Mouse (Mus musculus): Measurements from ENCODE around the gene Cerk. TPM values are rescaled to one million over a fixed set of nuclear protein-coding genes. Genes with fewer than 3 reads are reported as not detected.
"Not testable (repeated sequence)": the region's sequence is repeated elsewhere in the genome, so short reads cannot be mapped to it uniquely, and the experiment has no call there.

The Cerk gene
- polyA plus RNA-seq, 1 experiment from 2014 or later: 22.6 TPM

DNA sequence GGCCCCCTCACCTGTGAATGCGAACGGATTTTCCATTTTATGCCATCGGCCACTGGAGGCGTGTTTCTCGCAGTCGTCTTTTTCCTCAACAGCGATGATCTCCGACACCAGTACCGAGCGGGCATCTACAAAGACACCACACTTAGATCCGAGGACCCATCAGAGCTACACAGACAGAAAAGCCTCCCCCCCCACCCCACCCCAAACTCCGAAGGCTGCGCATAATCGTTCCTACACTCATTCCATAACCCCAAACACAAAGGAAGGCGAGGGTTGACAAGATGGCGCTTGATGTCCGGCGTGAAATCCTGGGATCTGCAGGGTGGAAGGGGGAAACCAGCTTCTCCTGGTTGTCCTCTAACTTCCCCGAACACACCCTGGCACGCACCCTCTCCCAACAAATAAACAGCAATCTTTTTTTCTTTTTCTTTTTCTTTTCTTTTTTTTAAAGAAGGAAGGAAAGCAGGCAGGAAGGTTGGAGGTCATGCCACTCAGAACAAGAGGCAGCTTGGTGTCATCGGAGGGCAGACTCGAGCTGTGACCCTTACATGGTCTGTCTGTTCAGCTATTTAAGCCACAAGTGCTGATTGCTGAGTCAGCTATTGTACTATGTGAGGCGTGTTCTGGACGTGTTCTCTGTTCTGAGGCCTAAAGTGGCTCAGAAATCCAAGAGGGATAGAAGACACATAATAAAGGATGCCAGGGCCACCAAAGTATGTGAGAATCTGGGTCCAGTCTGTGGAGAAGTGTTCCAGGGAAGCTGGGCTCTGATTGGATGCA lies 19.9 kb downstream of the Cerk start:
- H3K36me3 ChIP-seq (ENCODE audit: control insufficient read depth, insufficient read depth, low read length): peaks cover 11% of the 10 kb centered on the region; the same call in 1 of the 2 replicates
- no peaks in the 10 kb centered on the region for H3K27me3 ChIP-seq (ENCODE audit: control insufficient read depth, insufficient read depth, low read depth, low read length)
- no peak overlapping the region for H3K27ac ChIP-seq (ENCODE audit: low read length)
- no peaks in the 10 kb centered on the region for H3K9me3 ChIP-seq (replicated peaks; ENCODE audit: control insufficient read depth, low read length, poor library complexity, severe bottlenecking)
- H3K4me1 ChIP-seq (ENCODE audit: control insufficient read depth, insufficient read depth, low read length): peaks cover 8% of the 10 kb centered on the region
- H3K9ac ChIP-seq (ENCODE audit: low read depth, low read length): no peak overlapping the region
- ATAC-seq: no peak
- no peak overlapping the region for H3K4me3 ChIP-seq (ENCODE audit: low read depth, low read length)
- WGBS: 89% methylated on average over 24 of the region's 24 CpGs
- H3K4me2 ChIP-seq (ENCODE audit: low read length): no peak overlapping the region

DNA sequence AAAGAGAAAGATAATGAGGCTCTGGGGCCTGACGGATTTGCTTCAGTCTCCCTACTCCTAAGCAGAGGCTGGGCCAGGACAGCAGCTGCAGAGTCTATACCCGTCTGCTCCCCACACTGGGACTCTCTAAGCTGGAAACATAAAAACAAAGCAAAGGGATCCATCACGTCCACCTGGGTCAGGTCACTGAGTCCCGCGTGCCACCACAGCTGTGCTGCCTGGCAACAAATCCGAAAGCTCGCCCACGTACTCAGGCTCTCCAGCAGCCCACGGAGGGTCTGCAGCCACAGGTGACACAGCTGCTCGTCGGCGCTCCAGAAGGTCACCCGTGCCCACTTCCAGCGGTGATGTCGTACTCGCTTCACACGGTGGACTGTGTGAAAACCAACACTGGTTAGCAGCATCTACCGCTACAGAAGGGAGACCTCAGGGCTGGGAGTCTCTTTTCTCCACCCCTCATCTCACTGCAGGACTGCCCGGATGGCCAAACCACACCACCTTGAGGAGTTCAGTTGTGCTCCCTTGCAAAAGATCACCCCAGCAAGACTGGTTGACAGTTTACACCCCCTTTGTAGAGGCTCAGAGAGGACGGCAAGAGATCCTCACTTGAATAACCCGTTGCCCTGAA lies 21.1 kb downstream of the Cerk start:
- Histone ChIP-seq H3K36me3 (ENCODE audit: control insufficient read depth, insufficient read depth, low read length) (peaks cover 11% of the 10 kb centered on the region; the same call in 1 of the 2 replicates), H3K27me3 (ENCODE audit: control insufficient read depth, insufficient read depth, low read depth, low read length) (no peaks in the 10 kb centered on the region), H3K4me2 (ENCODE audit: low read length) (no peak overlapping the region), H3K9ac (ENCODE audit: low read depth, low read length) (no peak overlapping the region), H3K27ac (ENCODE audit: low read length) (no peak overlapping the region), H3K4me3 (ENCODE audit: low read depth, low read length) (no peak overlapping the region), H3K9me3 (replicated peaks; ENCODE audit: control insufficient read depth, low read length, poor library complexity, severe bottlenecking) (no peaks in the 10 kb centered on the region), H3K4me1 (ENCODE audit: control insufficient read depth, insufficient read depth, low read length) (peaks cover 8% of the 10 kb centered on the region)
- 81% methylated on average over 21 of the region's 21 CpGs for WGBS
- ATAC-seq: no peak

DNA sequence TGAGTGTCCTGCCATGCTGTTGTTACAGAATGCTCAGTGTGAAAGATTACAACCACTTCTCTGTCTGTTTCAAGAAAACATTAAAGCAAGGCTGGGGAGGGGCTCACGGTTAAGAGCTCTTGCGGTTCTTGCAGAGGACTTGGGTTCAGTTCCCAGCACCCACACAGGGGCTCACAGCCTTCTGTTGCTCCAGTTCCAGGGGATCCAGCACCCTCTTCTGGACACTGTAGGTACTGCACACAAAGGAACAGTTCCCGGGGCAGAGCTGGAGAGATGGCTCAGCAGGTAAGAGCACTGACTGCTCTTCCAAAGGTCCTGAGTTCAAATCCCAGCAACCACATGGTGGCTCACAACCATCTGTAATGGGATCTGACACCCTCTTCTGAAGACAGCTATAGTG lies 24.1 kb downstream of the Cerk start:
- not testable (repeated sequence) for H3K4me1 ChIP-seq (ENCODE audit: control insufficient read depth, insufficient read depth, low read length); ATAC-seq; H3K4me3 ChIP-seq (ENCODE audit: low read depth, low read length); H3K9me3 ChIP-seq (replicated peaks; ENCODE audit: control insufficient read depth, low read length, poor library complexity, severe bottlenecking); H3K4me2 ChIP-seq (ENCODE audit: low read length); H3K27me3 ChIP-seq (ENCODE audit: control insufficient read depth, insufficient read depth, low read depth, low read length); H3K27ac ChIP-seq (ENCODE audit: low read length); H3K9ac ChIP-seq (ENCODE audit: low read depth, low read length)
- peaks cover 11% of the 10 kb centered on the region; the same call in 1 of the 2 replicates for H3K36me3 ChIP-seq (ENCODE audit: control insufficient read depth, insufficient read depth, low read length)
- 96% methylated on average over 3 of the region's 3 CpGs for WGBS

DNA sequence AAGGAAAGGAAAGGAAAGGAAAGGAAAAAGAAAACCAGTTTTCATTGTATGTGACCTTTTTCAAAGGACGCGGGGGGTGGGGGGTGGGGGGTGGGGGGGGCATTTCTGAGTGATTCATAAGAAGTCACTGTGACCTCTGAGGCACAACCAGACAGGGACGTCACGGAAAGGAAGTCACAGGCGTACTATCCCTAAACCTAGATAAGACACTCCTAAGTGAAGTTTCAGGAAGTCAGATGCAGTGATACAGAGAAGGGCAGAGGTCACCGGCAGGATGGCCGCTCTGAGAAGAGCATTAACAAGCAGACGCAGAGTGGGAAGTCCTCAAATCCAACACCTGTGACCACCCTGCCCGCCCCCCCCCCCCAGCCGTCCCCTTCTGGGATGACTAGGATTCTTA lies 25.0 kb downstream of the Cerk start:
- Histone ChIP-seq H3K9me3 (replicated peaks; ENCODE audit: control insufficient read depth, low read length, poor library complexity, severe bottlenecking) (no peaks in the 10 kb centered on the region), H3K36me3 (ENCODE audit: control insufficient read depth, insufficient read depth, low read length) (peaks cover 18% of the 10 kb centered on the region), H3K4me3 (ENCODE audit: low read depth, low read length) (no peak overlapping the region), H3K9ac (ENCODE audit: low read depth, low read length) (no peak overlapping the region), H3K27ac (ENCODE audit: low read length) (no peak overlapping the region), H3K27me3 (ENCODE audit: control insufficient read depth, insufficient read depth, low read depth, low read length) (no peaks in the 10 kb centered on the region), H3K4me2 (ENCODE audit: low read length) (no peak overlapping the region), H3K4me1 (ENCODE audit: control insufficient read depth, insufficient read depth, low read length) (no peaks in the 10 kb centered on the region)
- 88% methylated on average over 10 of the region's 10 CpGs for WGBS
- ATAC-seq: no peak

DNA sequence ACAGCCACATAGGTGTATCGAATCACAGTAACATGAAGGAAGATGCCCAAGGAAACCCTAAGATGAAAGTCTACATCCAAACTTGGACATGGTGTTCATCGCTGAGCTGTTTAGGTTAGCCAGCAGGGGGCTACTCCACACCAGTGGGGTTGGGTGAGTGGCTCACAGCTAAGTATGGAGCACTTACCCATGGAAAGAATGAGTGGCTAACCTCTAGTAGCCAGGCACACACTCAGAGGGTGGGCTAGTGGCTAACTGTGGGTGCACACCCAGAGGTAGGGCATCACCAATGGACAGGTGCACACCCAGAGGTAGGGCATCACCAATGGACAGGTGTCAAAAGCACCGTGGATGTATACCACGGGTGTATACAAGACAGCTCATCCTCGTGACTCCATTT lies 26.2 kb downstream of the Cerk start:
- no peak for ATAC-seq
- H3K4me1 ChIP-seq (ENCODE audit: control insufficient read depth, insufficient read depth, low read length): no peaks in the 10 kb centered on the region
- no peaks in the 10 kb centered on the region for H3K9me3 ChIP-seq (replicated peaks; ENCODE audit: control insufficient read depth, low read length, poor library complexity, severe bottlenecking)
- no peak overlapping the region for H3K27ac ChIP-seq (ENCODE audit: low read length)
- no peak overlapping the region for H3K9ac ChIP-seq (ENCODE audit: low read depth, low read length)
- H3K27me3 ChIP-seq (ENCODE audit: control insufficient read depth, insufficient read depth, low read depth, low read length): no peaks in the 10 kb centered on the region
- WGBS: 93% methylated on average over 5 of the region's 5 CpGs
- no peak overlapping the region for H3K4me2 ChIP-seq (ENCODE audit: low read length)
- H3K36me3 ChIP-seq (ENCODE audit: control insufficient read depth, insufficient read depth, low read length): peaks cover 21% of the 10 kb centered on the region
- H3K4me3 ChIP-seq (ENCODE audit: low read depth, low read length): no peak overlapping the region

DNA sequence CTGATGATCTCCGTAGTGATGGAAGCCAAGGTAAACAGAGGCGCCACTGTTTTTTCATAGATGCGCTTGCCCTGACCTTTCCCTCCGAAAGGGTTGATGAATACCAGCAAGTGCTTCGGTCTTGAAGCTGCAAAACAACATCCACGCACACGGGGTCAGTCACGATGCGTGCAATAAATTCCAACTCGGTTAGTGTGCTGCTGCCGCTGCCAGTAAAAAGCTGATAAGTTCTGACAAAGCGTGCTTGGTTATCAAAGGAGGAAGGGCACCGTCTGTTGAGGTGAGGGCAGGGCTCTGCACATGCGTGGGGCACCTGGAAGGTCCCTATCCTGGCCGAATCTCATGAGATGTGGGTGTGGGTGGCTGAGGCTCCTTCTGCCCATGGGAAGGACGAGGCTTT lies 26.8 kb downstream of the Cerk start:
- 88% methylated on average over 16 of the region's 16 CpGs for WGBS
- Histone ChIP-seq H3K27me3 (ENCODE audit: control insufficient read depth, insufficient read depth, low read depth, low read length) (no peaks in the 10 kb centered on the region), H3K4me3 (ENCODE audit: low read depth, low read length) (no peak overlapping the region), H3K36me3 (ENCODE audit: control insufficient read depth, insufficient read depth, low read length) (peaks cover 28% of the 10 kb centered on the region), H3K4me1 (ENCODE audit: control insufficient read depth, insufficient read depth, low read length) (no peaks in the 10 kb centered on the region), H3K27ac (ENCODE audit: low read length) (no peak overlapping the region), H3K9me3 (replicated peaks; ENCODE audit: control insufficient read depth, low read length, poor library complexity, severe bottlenecking) (no peaks in the 10 kb centered on the region), H3K9ac (ENCODE audit: low read depth, low read length) (no peak overlapping the region), H3K4me2 (ENCODE audit: low read length) (no peak overlapping the region)
- no peak for ATAC-seq

DNA sequence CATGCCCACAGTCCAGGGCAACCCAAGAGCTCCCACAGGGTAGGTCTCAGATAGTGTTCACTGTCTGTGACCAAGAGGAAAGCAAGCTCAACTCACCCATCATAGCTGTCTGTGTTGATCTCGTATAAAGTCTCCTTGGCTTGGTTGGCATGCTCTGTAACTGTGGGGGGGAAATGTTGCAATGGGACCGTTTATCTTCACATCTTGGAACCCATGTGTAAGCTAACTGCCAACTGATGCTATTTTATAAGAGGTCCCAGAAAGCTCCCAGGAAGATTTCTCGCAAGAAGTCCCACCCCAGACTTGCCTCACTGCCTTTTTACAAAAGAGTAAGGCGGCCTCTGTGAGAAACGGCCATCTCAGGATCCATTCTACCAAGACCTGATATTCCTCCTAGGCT lies 29.4 kb downstream of the Cerk start:
- H3K27me3 ChIP-seq (ENCODE audit: control insufficient read depth, insufficient read depth, low read depth, low read length): no peaks in the 10 kb centered on the region
- H3K9ac ChIP-seq (ENCODE audit: low read depth, low read length): no peak overlapping the region
- H3K4me3 ChIP-seq (ENCODE audit: low read depth, low read length): no peak overlapping the region
- H3K9me3 ChIP-seq (replicated peaks; ENCODE audit: control insufficient read depth, low read length, poor library complexity, severe bottlenecking): no peaks in the 10 kb centered on the region
- no peaks in the 10 kb centered on the region for H3K4me1 ChIP-seq (ENCODE audit: control insufficient read depth, insufficient read depth, low read length)
- H3K4me2 ChIP-seq (ENCODE audit: low read length): no peak overlapping the region
- H3K27ac ChIP-seq (ENCODE audit: low read length): no peak overlapping the region
- WGBS: 68% methylated on average over 5 of the region's 5 CpGs
- ATAC-seq: no peak
- peaks cover 25% of the 10 kb centered on the region for H3K36me3 ChIP-seq (ENCODE audit: control insufficient read depth, insufficient read depth, low read length)

DNA sequence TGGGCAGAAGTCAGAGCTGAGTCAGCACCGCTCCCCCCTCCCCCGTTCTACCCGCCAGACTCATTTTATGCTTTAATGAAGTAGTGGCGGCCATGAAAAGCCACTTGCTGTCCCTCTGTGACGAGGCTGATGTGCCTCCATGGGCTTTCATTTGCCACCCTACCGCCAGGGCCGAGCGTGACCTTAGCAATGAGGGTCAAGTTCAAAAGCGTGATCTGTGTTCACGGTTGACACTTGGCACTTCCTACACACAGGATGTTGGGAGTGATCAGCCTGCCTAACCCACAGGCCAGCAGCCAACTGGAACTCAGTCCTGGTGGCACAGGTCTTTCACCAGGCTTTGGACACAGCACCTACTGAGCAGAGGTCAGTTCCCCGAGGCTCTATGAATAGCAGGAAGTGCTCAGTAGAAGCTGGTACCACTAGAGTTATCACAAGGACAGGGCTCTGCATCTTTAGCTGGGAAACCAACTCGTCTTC lies 32.4 kb downstream of the Cerk start:
- no peak overlapping the region for H3K4me3 ChIP-seq (ENCODE audit: low read depth, low read length)
- H3K27ac ChIP-seq (ENCODE audit: low read length): no peak overlapping the region
- H3K4me1 ChIP-seq (ENCODE audit: control insufficient read depth, insufficient read depth, low read length): no peaks in the 10 kb centered on the region
- no peaks in the 10 kb centered on the region for H3K27me3 ChIP-seq (ENCODE audit: control insufficient read depth, insufficient read depth, low read depth, low read length)
- no peak overlapping the region for H3K9ac ChIP-seq (ENCODE audit: low read depth, low read length)
- H3K4me2 ChIP-seq (ENCODE audit: low read length): no peak overlapping the region
- peaks cover 27% of the 10 kb centered on the region for H3K36me3 ChIP-seq (ENCODE audit: control insufficient read depth, insufficient read depth, low read length)
- 87% methylated on average over 12 of the region's 12 CpGs for WGBS
- no peak for ATAC-seq
- no peaks in the 10 kb centered on the region for H3K9me3 ChIP-seq (replicated peaks; ENCODE audit: control insufficient read depth, low read length, poor library complexity, severe bottlenecking)

DNA sequence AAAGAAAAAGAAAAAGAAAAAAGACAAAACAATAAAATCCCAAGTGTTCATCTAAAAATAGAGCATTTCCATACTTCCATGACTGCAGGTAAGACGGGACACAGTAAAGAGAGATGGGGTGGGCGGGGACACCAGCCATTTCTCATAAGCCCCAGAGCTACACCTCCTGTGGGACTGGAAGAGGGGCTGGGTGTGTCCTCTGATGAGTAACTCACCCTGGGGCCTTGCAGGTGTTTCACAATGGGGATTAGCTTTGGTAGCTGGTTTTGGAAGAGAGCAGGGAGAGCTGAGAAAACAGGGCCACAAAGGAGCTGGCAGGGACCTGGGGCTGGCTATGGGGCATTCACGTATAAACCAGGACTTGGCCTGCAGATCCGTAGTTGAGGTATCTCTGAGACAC lies 35.3 kb downstream of the Cerk start:
- H3K36me3 ChIP-seq (ENCODE audit: control insufficient read depth, insufficient read depth, low read length): peaks cover 27% of the 10 kb centered on the region
- no peak for ATAC-seq
- H3K9ac ChIP-seq (ENCODE audit: low read depth, low read length): no peak overlapping the region
- H3K4me1 ChIP-seq (ENCODE audit: control insufficient read depth, insufficient read depth, low read length): no peaks in the 10 kb centered on the region
- no peaks in the 10 kb centered on the region for H3K9me3 ChIP-seq (replicated peaks; ENCODE audit: control insufficient read depth, low read length, poor library complexity, severe bottlenecking)
- no peaks in the 10 kb centered on the region for H3K27me3 ChIP-seq (ENCODE audit: control insufficient read depth, insufficient read depth, low read depth, low read length)
- WGBS: 74% methylated on average over 4 of the region's 4 CpGs
- no peak overlapping the region for H3K4me3 ChIP-seq (ENCODE audit: low read depth, low read length)
- H3K27ac ChIP-seq (ENCODE audit: low read length): no peak overlapping the region
- no peak overlapping the region for H3K4me2 ChIP-seq (ENCODE audit: low read length)

Measured in midbrain, embryonic 16.5 days (tissue).